Comparison of ENCODE assay signal across 9 mouse cellular contexts in genomic region chr9:110743456-110744323, GRCm38 (mm10). TPM values are rescaled to one million over a fixed set of nuclear protein-coding genes. Genes with fewer than 3 reads are reported as not detected.
DNase-seq lines count a peak whose midpoint lies in the region; ATAC-seq lines count a peak whose summit lies in the region.
"Had no signal": no experiment of that assay in that cellular context is flagged by ENCODE, and none has a peak within 500 bp of the region (broad histone marks: within the 10 kb centered on the region; RNA-seq: fewer than 3 reads in every experiment).

No protein-coding gene starts in this region.

- intact Hi-C loops in heart, postnatal 25 days (cut with DNase I), result no loop called here

- 2% methylated on average over 57 of the region's 63 CpGs for WGBS in heart, embryonic 10.5 days
- WGBS in embryonic facial prominence, embryonic 10.5 days, result 3% methylated on average over 62 of the region's 63 CpGs
- 4% methylated on average over 57 of the region's 63 CpGs for WGBS in hindbrain, embryonic 14.5 days
- WGBS in liver, embryonic 11.5 days, result 4% methylated on average over 53 of the region's 63 CpGs

- H3K9me3 ChIP-seq in heart, embryonic 10.5 days, result no peaks in the 10 kb centered on the region
- H3K9me3 ChIP-seq in embryonic facial prominence, embryonic 10.5 days, result no peaks in the 10 kb centered on the region
- H3K9me3 ChIP-seq in hindbrain, embryonic 14.5 days (ENCODE audit: control insufficient read depth, low read length), result no peaks in the 10 kb centered on the region
- no peaks in the 10 kb centered on the region for H3K9me3 ChIP-seq in liver, embryonic 11.5 days (ENCODE audit: control insufficient read depth, low read length)

- H3K4me3 ChIP-seq in heart, embryonic 10.5 days, result peak overlapping the region; percentile 90
- peak overlapping the region; percentile 84 for H3K4me3 ChIP-seq in embryonic facial prominence, embryonic 10.5 days
- H3K4me3 ChIP-seq in hindbrain, embryonic 14.5 days (replicated peaks; ENCODE audit: low read length), result peak overlapping the region; percentile 68
- peak overlapping the region; percentile 64 for H3K4me3 ChIP-seq in liver, embryonic 11.5 days (ENCODE audit: low read depth, low read length)

- H3K4me2 ChIP-seq in hindbrain, embryonic 14.5 days (replicated peaks), result peak overlapping the region; percentile 98
- peak overlapping the region; percentile 82 for H3K4me2 ChIP-seq in liver, embryonic 11.5 days

- H3K27me3 ChIP-seq in heart, embryonic 10.5 days (ENCODE audit: insufficient read depth, poor library complexity, severe bottlenecking), result peaks cover 52% of the 10 kb centered on the region; the same call in 1 of the 2 replicates
- peaks cover 88% of the 10 kb centered on the region for H3K27me3 ChIP-seq in embryonic facial prominence, embryonic 10.5 days (replicated peaks; ENCODE audit: low read depth, poor library complexity, severe bottlenecking)
- peaks cover 24% of the 10 kb centered on the region for H3K27me3 ChIP-seq in hindbrain, embryonic 14.5 days (ENCODE audit: control insufficient read depth, insufficient read depth, low read length)
- peaks cover 63% of the 10 kb centered on the region for H3K27me3 ChIP-seq in liver, embryonic 11.5 days (replicated peaks; ENCODE audit: control insufficient read depth, insufficient read depth, low read length)

- H3K4me1 ChIP-seq in heart, embryonic 10.5 days, result peaks cover 79% of the 10 kb centered on the region
- peaks cover 75% of the 10 kb centered on the region for H3K4me1 ChIP-seq in embryonic facial prominence, embryonic 10.5 days
- peaks cover 9% of the 10 kb centered on the region for H3K4me1 ChIP-seq in hindbrain, embryonic 14.5 days (replicated peaks; ENCODE audit: control insufficient read depth, insufficient read depth, low read length)
- H3K4me1 ChIP-seq in liver, embryonic 11.5 days (replicated peaks; ENCODE audit: control insufficient read depth, insufficient read depth, low read length), result peaks cover 15% of the 10 kb centered on the region; the same call in 1 of the 2 replicates

- peak overlapping the region; percentile 98 for H3K27ac ChIP-seq in heart, embryonic 10.5 days
- H3K27ac ChIP-seq in embryonic facial prominence, embryonic 10.5 days (replicated peaks), result peak overlapping the region; percentile 96
- H3K27ac ChIP-seq in hindbrain, embryonic 14.5 days, result no peak overlapping the region
- H3K27ac ChIP-seq in liver, embryonic 11.5 days (ENCODE audit: low read depth, low read length), result peak overlapping the region; percentile 65; the same call in 1 of the 2 replicates

- H3K36me3 ChIP-seq in heart, embryonic 10.5 days, result peaks cover 17% of the 10 kb centered on the region; the same call in 1 of the 2 replicates
- H3K36me3 ChIP-seq in embryonic facial prominence, embryonic 10.5 days (replicated peaks), result peaks cover 15% of the 10 kb centered on the region
- H3K36me3 ChIP-seq in hindbrain, embryonic 14.5 days (replicated peaks; ENCODE audit: control insufficient read depth, insufficient read depth), result no peaks in the 10 kb centered on the region
- no peaks in the 10 kb centered on the region for H3K36me3 ChIP-seq in liver, embryonic 11.5 days (ENCODE audit: control insufficient read depth, insufficient read depth, low read length)

- peak overlapping the region; percentile 81 for H3K9ac ChIP-seq in hindbrain, embryonic 14.5 days
- H3K9ac ChIP-seq in liver, embryonic 11.5 days (ENCODE audit: low read depth, low read length), result peak overlapping the region; percentile 57

- no peak for DNase-seq in heart, embryonic 10.5 days (ENCODE audit: low spot score)
- DNase-seq in heart, postnatal 25 days (ENCODE audit: low spot score), result no peak
- DNase-seq in embryonic facial prominence, embryonic 10.5 days (ENCODE audit: low spot score), result peak; percentile 82
- no peak for DNase-seq in hindbrain, embryonic 14.5 days (ENCODE audit: low spot score)
- DNase-seq in liver, embryonic 11.5 days (ENCODE audit: low spot score), result no peak
- peak; percentile 65 for DNase-seq in retina, postnatal 1 day
- no peak for DNase-seq in layer of hippocampus, postnatal 10 days (ENCODE audit: low spot score in 2 of 2)
- DNase-seq in layer of hippocampus, adult 11-12 months (ENCODE audit: low spot score), result no peak

- peak; percentile 26; the same call in 1 of the 2 replicates for ATAC-seq in hindbrain, embryonic 14.5 days (ENCODE audit: low FRiP score)
- no peak for ATAC-seq in liver, embryonic 11.5 days (replicated peaks; ENCODE audit: low FRiP score)

RNA-seq across cellular contexts. Expression of gene Myl3, which starts 2.0 kb away (rescaled TPM):
- polyA plus RNA-seq in heart, embryonic 10.5 days (2016; fragmentation: Nextera tagmentation; extraction: Ambion mirVana), result 1,835 and 3,713 TPM in 2 replicates
- total RNA-seq in heart, postnatal 25 days (2021), result over 10,000 TPM; 11,742 to 12,072 TPM
- polyA plus RNA-seq in embryonic facial prominence, embryonic 10.5 days (2016; fragmentation: Nextera tagmentation; extraction: Ambion mirVana), result 0.86 and 4.4 TPM in 2 replicates
- polyA plus RNA-seq in hindbrain, embryonic 14.5 days (2014; fragmentation: Nextera tagmentation; extraction: Ambion mirVana), result 0.26 and 0.43 TPM in 2 replicates
- 2.1 and 6.8 TPM in 2 replicates for polyA plus RNA-seq in liver, embryonic 11.5 days (2014; fragmentation: Nextera tagmentation; extraction: Ambion mirVana)
- under 1 TPM; 0.49 to 0.75 TPM for total RNA-seq in layer of hippocampus, postnatal 10 days (2021)

RNA-seq across cellular contexts. Expression of gene Pth1r, which starts 3.3 kb away (rescaled TPM):
- 41.3 and 49.7 TPM in 2 replicates for polyA plus RNA-seq in heart, embryonic 10.5 days (2016; fragmentation: Nextera tagmentation; extraction: Ambion mirVana)
- total RNA-seq in heart, postnatal 25 days (2021), result 1 to 10 TPM; 7.6 to 7.9 TPM
- polyA plus RNA-seq in embryonic facial prominence, embryonic 10.5 days (2016; fragmentation: Nextera tagmentation; extraction: Ambion mirVana), result 39.2 and 46.3 TPM in 2 replicates
- polyA plus RNA-seq in hindbrain, embryonic 14.5 days (2014; fragmentation: Nextera tagmentation; extraction: Ambion mirVana), result 10.1 and 12.8 TPM in 2 replicates
- 11.0 and 11.7 TPM in 2 replicates for polyA plus RNA-seq in liver, embryonic 11.5 days (2014; fragmentation: Nextera tagmentation; extraction: Ambion mirVana)
- total RNA-seq in layer of hippocampus, postnatal 10 days (2021), result 1 to 10 TPM; 6.7 to 7.6 TPM

RNA-seq across cellular contexts. Expression of gene Prss42, which starts 54.3 kb away (rescaled TPM):
- not detected in 2 replicates for polyA plus RNA-seq in heart, embryonic 10.5 days (2016; fragmentation: Nextera tagmentation; extraction: Ambion mirVana)
- total RNA-seq in heart, postnatal 25 days (2021), result not detected
- not detected in 2 replicates for polyA plus RNA-seq in embryonic facial prominence, embryonic 10.5 days (2016; fragmentation: Nextera tagmentation; extraction: Ambion mirVana)
- polyA plus RNA-seq in hindbrain, embryonic 14.5 days (2014; fragmentation: Nextera tagmentation; extraction: Ambion mirVana), result not detected in 2 replicates
- not detected in 2 replicates for polyA plus RNA-seq in liver, embryonic 11.5 days (2014; fragmentation: Nextera tagmentation; extraction: Ambion mirVana)
- not detected for total RNA-seq in layer of hippocampus, postnatal 10 days (2021)
- polyA plus RNA-seq: Patski had no signal

Comparison
In these comparisons a context has a peak if more than half of its experiments do, and no peak if none do; other contexts are left out.
1. DNase-seq: peak in embryonic facial prominence, embryonic 10.5 days (single experiment) and retina, postnatal 1 day (single experiment); none in heart, embryonic 10.5 days (single experiment), heart, postnatal 25 days (single experiment), hindbrain, embryonic 14.5 days (single experiment), liver, embryonic 11.5 days (single experiment), layer of hippocampus, postnatal 10 days (0 of 2) and layer of hippocampus, adult 11-12 months (single experiment).
2. RNA of gene Myl3, which starts 2.0 kb away (polyA plus RNA-seq): 1,835 to 3,713 TPM in heart, embryonic 10.5 days; 2.1 to 6.8 TPM in liver, embryonic 11.5 days, 0.86 to 4.4 TPM in embryonic facial prominence, embryonic 10.5 days and 0.26 to 0.43 TPM in hindbrain, embryonic 14.5 days; every median in the first group is over 100 times any median in the second.
3. Peak in every context shown above with its lines, with median percentiles within 50 percentile points of each other: H3K4me3 ChIP-seq.